Mouse (Mus musculus) C2C12 (cell line): ENCODE results near the gene Psmd4.

ENCODE experiments used
- CTCF ChIP-seq: IDR thresholded peaks from one replicate; pipeline ENCODE4 v1.5.1; 2011; ENCODE audit not compliant: control insufficient read depth, insufficient read depth, insufficient read length
- MYOD1 ChIP-seq: IDR thresholded peaks from one replicate; pipeline ENCODE4 v1.6.1; 2011; ENCODE audit warnings: low read depth; ENCODE audit not compliant: control insufficient read depth, insufficient read length
- MYOG ChIP-seq: IDR thresholded peaks from one replicate; pipeline ENCODE4 v1.6.1; 2011; ENCODE audit not compliant: control insufficient read depth, insufficient read length; ENCODE audit errors: extremely low read depth

DNA sequence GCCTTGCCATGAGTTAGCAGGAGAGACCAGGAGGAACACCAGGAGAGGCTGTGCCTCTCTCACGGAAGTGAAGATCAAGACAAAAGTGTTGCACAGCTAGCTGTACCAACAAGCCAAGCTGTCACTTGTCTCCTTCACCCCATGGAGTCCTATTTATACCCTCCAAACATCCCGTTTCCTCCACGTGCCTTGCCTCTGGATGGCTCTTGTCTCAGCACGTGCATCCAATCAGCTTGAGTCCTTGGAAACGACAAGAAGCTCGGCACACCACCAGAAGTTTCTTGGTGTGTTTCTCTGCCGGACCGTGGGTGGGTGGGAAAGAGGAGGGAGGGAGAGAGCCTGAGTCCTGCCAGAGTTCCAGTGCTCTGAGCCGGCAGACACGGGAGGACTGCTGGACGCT is 17.9 kb downstream of the Psmd4 start:
- no peak for TF ChIP-seq CTCF
- TF ChIP-seq MYOD1 = no peak
- no peak for TF ChIP-seq MYOG
